31 mouse cellular contexts compared by ENCODE assay signal in genomic region chr13:91437931-91438330, GRCm38 (mm10).
"Had no signal": no experiment of that assay in that cellular context is flagged by ENCODE, and none has a peak within 500 bp of the region (broad histone marks: within the 10 kb centered on the region; RNA-seq: fewer than 3 reads in every experiment).

No protein-coding gene starts in this region.

- H3K36me3 ChIP-seq: limb, embryonic 10.5 days; limb, embryonic 12.5 days; limb, embryonic 13.5 days; limb, embryonic 15.5 days; liver, embryonic 12.5 days; liver, embryonic 13.5 days; liver, embryonic 15.5 days; lung, embryonic 15.5 days; midbrain, embryonic 10.5 days; midbrain, embryonic 12.5 days; midbrain, embryonic 13.5 days; midbrain, embryonic 15.5 days had no signal

- H3K9ac ChIP-seq: limb, embryonic 12.5 days; limb, embryonic 13.5 days; limb, embryonic 15.5 days; liver, embryonic 12.5 days; liver, embryonic 13.5 days; liver, embryonic 14.5 days; liver, embryonic 15.5 days; liver, postnatal 0 days; lung, embryonic 14.5 days; lung, embryonic 15.5 days; midbrain, embryonic 12.5 days; midbrain, embryonic 13.5 days; midbrain, embryonic 15.5 days had no signal

- H3K9me3 ChIP-seq: limb, embryonic 10.5 days; limb, embryonic 12.5 days; limb, embryonic 13.5 days; limb, embryonic 15.5 days; liver, embryonic 12.5 days; liver, embryonic 13.5 days; liver, embryonic 15.5 days; lung, embryonic 15.5 days; midbrain, embryonic 10.5 days; midbrain, embryonic 12.5 days; midbrain, embryonic 13.5 days; midbrain, embryonic 15.5 days had no signal

- H3K4me1 ChIP-seq: limb, embryonic 10.5 days; limb, embryonic 13.5 days; limb, embryonic 15.5 days; liver, embryonic 15.5 days; lung, embryonic 15.5 days; midbrain, embryonic 10.5 days; midbrain, embryonic 12.5 days; midbrain, embryonic 13.5 days; midbrain, embryonic 15.5 days had no signal

- H3K27ac ChIP-seq: limb, embryonic 10.5 days; limb, embryonic 12.5 days; limb, embryonic 13.5 days; limb, embryonic 15.5 days; liver, embryonic 12.5 days; liver, embryonic 13.5 days; liver, embryonic 14.5 days; liver, embryonic 15.5 days; lung, embryonic 15.5 days; macrophage; midbrain, embryonic 10.5 days; midbrain, embryonic 12.5 days; midbrain, embryonic 13.5 days; midbrain, embryonic 15.5 days had no signal

- H3K27me3 ChIP-seq: limb, embryonic 12.5 days; limb, embryonic 13.5 days; limb, embryonic 15.5 days; liver, embryonic 12.5 days; liver, embryonic 13.5 days; liver, embryonic 15.5 days; lung, embryonic 15.5 days; megakaryocyte, embryonic 14.5 days; midbrain, embryonic 12.5 days; midbrain, embryonic 13.5 days; midbrain, embryonic 15.5 days had no signal

- DNase-seq: left cerebral cortex, postnatal 4 days; liver; liver, embryonic 13.5 days; liver, postnatal 0 days; lung, adult 18-20 months; lung, adult 2 months; lung, embryonic 14.5 days; lung, postnatal 10 days; lung, postnatal 14 days; lung, postnatal 36 days; lung, postnatal 4 days; midbrain, embryonic 14.5 days had no signal

- ATAC-seq: liver, embryonic 12.5 days; liver, postnatal 0 days; lung, postnatal 0 days; midbrain, embryonic 13.5 days; midbrain, embryonic 15.5 days; midbrain, embryonic 16.5 days had no signal

- H3K4me3 ChIP-seq: limb, embryonic 10.5 days; limb, embryonic 12.5 days; limb, embryonic 13.5 days; limb, embryonic 15.5 days; liver, embryonic 12.5 days; liver, embryonic 13.5 days; liver, embryonic 15.5 days; lung, embryonic 15.5 days; megakaryocyte, embryonic 14.5 days; midbrain, embryonic 10.5 days; midbrain, embryonic 12.5 days; midbrain, embryonic 13.5 days; midbrain, embryonic 15.5 days; myocyte had no signal

- H3K4me2 ChIP-seq: limb, embryonic 12.5 days; limb, embryonic 13.5 days; limb, embryonic 15.5 days; liver, embryonic 11.5 days; liver, embryonic 12.5 days; liver, embryonic 13.5 days; liver, embryonic 15.5 days; lung, embryonic 14.5 days; lung, embryonic 15.5 days; midbrain, embryonic 11.5 days; midbrain, embryonic 12.5 days; midbrain, embryonic 13.5 days; midbrain, embryonic 15.5 days had no signal
